Mouse (Mus musculus): ENCODE measurements around the gene Npas3.

- TF ChIP-seq TAL1 (IDR thresholded peaks at IDR 0.05; ENCODE audit: low read length) (no peak), GATA1 (IDR thresholded peaks at IDR 0.05; ENCODE audit: low read length) (no peak)
Measured at GRCm38 (mm10) chr12:53638571-53638970, 390.1 kb downstream of the Npas3 start.
